Mouse (Mus musculus) kidney, postnatal 0 days (tissue): ENCODE data around the gene Dnal1. TPM values are rescaled to one million over a fixed set of nuclear protein-coding genes. Genes with fewer than 3 reads are reported as not detected.

Source experiments
- ATAC-seq: fragments of 200-750 bp; cut with Nextera tagmentation; replicated peaks from 2 replicates; pipeline ENCODE4 v1.8.0; 2017; ENCODE audit warnings: low read depth, moderate number of reproducible peaks, moderate TSS enrichment, moderate library complexity; ENCODE audit not compliant: low FRiP score
- DNase-seq: peaks from one replicate; pipeline ENCODE4 v3.0.0-alpha.2; 2016; ENCODE audit warnings: low spot score
- H3K27ac ChIP-seq: fragments of 300-500 bp; sonication (generic); 2 replicates; pipeline ENCODE4 v1.5.1; 2014; ENCODE audit warnings: mild to moderate bottlenecking
- H3K27me3 ChIP-seq: fragments of 300-500 bp; sonication (generic); 2 replicates; pipeline ENCODE4 v1.6.1; 2014; ENCODE audit warnings: low read length, mixed read lengths; ENCODE audit not compliant: insufficient read depth
- H3K36me3 ChIP-seq: fragments of 300-500 bp; sonication (generic); 2 replicates; pipeline ENCODE4 v1.6.1; 2014; ENCODE audit warnings: low read length, mixed read lengths; ENCODE audit not compliant: insufficient read depth
- H3K4me1 ChIP-seq: fragments of 300-500 bp; sonication (generic); replicated peaks from 2 replicates; pipeline ENCODE4 v1.6.1; 2014; ENCODE audit warnings: antibody characterized with exemption, low read length, mixed read lengths; ENCODE audit not compliant: insufficient read depth
- H3K4me2 ChIP-seq: fragments of 300-500 bp; sonication (generic); 2 replicates; pipeline ENCODE4 v1.6.1; 2014; ENCODE audit warnings: mild to moderate bottlenecking, low read length, moderate library complexity, mixed read lengths
- H3K4me3 ChIP-seq: fragments of 300-500 bp; sonication (generic); replicated peaks from 2 replicates; pipeline ENCODE4 v1.5.1; 2014; ENCODE audit warnings: low read depth, low read length
- H3K9ac ChIP-seq: fragments of 300-500 bp; sonication (generic); 2 replicates; pipeline ENCODE4 v1.6.1; 2014; ENCODE audit warnings: low read depth, low read length
- H3K9me3 ChIP-seq: fragments of 300-500 bp; sonication (generic); replicated peaks from 2 replicates; pipeline ENCODE4 v1.6.1; 2016; ENCODE audit warnings: low read length, inconsistent platforms, mixed read lengths
- CTCF ChIP-seq: IDR thresholded peaks from 2 replicates; pipeline ENCODE4 v1.5.1; 2016; ENCODE audit warnings: antibody characterized with exemption, low read depth, mild to moderate bottlenecking, moderate library complexity
- WGBS: fragments of 180-500 bp; shearing (Covaris S2); extraction: QIAGEN DNeasy Blood & Tissue Kit; methylation state at CpG from one replicate; pipeline ENCODE4 v1.1.7; 2014; 5-methylcytosine and 5-hydroxymethylcytosine counted together
- polyA plus RNA-seq: library from polyadenylated mRNA; unstranded; fragments of >200 nt; fragmentation: Nextera tagmentation; extraction: Ambion mirVana; gene quantifications from 2 replicates; pipeline ENCODE4 v1.2.1, GENCODE M21; 2015

The Dnal1 gene
- polyA plus RNA-seq, 1 experiment from 2014 or later = 3.4 TPM

DNA sequence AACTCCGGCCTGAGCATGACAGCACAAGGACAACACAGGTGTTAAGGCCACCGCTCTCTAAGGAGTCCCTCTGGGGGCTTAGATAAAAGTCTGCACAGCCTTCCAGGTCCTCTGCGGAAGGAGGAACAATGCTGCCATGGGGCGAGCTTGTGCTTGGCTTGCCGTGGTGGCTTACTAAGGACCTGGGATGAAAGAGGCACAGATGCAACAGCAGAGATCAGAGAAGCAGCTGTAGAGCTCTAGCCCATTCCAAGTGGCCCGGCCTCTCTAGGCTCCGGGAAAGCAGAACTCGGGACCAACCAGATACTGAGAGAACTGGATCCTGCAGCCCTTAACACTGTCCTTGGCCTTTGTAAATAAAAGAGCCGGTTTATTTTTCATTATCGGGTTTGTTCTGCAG is 37.7 kb downstream of the Dnal1 start:
- H3K36me3 ChIP-seq = peaks cover 36% of the 10 kb centered on the region
- no peaks in the 10 kb centered on the region for H3K27me3 ChIP-seq
- ATAC-seq (no peak), DNase-seq (no peak)
- H3K4me2 ChIP-seq = no peak overlapping the region
- TF ChIP-seq CTCF = no peak
- no peak overlapping the region for H3K27ac ChIP-seq
- H3K4me3 ChIP-seq = no peak overlapping the region
- no peak overlapping the region for H3K9ac ChIP-seq
- no peaks in the 10 kb centered on the region for H3K4me1 ChIP-seq
- 87% methylated on average over 10 of the region's 10 CpGs for WGBS
- H3K9me3 ChIP-seq = no peaks in the 10 kb centered on the region

DNA sequence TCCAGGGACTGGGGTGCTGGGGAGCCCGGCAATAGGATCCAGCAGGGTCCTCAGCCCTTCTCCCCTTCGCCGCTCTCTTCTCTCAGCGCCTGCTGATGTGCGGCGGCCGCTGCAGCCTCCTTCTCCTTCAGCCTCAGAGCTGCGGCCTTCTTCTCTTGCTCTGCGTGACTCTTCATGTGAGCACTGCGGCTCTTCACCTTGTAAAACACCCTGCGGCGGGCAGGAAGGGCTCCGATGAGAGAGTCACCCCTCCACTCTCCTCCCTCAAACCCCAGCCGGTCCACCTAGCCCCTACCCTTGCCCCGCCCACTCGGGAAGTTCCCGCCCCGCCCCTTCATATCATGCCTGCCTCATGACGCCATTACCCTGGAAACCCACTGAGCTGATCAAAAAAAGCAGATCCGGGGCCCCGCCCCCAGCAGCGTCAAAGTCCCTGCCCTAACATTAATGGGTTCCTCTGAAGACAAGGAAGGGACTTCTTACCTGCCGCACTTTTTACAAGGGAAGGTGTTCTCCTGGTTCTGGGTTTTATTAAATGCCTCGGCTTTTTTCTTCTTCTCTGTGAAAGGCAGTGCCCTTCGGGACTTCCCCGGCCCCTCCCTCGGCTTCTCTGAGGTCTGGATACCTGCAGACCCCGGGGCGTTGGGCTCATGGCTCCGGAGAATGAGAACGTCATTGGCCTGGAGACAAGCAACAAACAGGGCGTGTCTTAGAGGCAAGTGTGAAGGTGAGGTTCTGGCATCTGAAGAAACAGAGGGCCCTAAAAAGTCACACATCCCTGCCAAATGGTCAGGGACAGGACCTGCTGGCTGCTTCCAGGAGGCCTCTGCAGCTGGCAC is 38.4 kb downstream of the Dnal1 start:
- H3K4me2 ChIP-seq = no peak overlapping the region
- no peaks in the 10 kb centered on the region for H3K9me3 ChIP-seq
- no peak overlapping the region for H3K9ac ChIP-seq
- no peak for TF ChIP-seq CTCF
- 51% methylated on average over 32 of the region's 32 CpGs for WGBS
- ATAC-seq (no peak), DNase-seq (no peak)
- H3K27ac ChIP-seq = no peak overlapping the region
- H3K36me3 ChIP-seq = peaks cover 38% of the 10 kb centered on the region
- H3K4me1 ChIP-seq = no peaks in the 10 kb centered on the region
- H3K27me3 ChIP-seq = no peaks in the 10 kb centered on the region
- no peak overlapping the region for H3K4me3 ChIP-seq

DNA sequence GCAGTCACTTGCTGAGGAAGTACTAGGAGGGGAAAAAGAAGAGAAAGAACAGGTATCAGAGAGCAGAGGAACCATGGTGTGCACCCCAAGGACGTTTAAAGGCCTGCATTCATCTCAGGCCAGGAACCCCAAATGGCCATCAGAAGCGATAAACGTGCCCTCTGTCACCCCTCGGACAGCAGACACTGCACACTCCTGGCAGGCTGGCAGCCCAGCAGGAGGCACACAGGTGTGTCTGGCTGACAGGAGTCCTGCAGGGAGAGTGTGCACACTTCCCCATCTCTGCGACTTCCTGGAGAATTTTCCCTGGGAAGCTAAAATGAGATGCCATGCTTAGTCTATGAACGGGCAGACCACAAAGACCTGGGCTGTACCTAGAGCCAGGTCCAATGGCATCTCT is 39.2 kb downstream of the Dnal1 start:
- no peak for TF ChIP-seq CTCF
- no peaks in the 10 kb centered on the region for H3K27me3 ChIP-seq
- no peak overlapping the region for H3K27ac ChIP-seq
- peaks cover 46% of the 10 kb centered on the region for H3K36me3 ChIP-seq
- H3K9me3 ChIP-seq = no peaks in the 10 kb centered on the region
- H3K9ac ChIP-seq = no peak overlapping the region
- ATAC-seq (no peak), DNase-seq (no peak)
- H3K4me2 ChIP-seq = no peak overlapping the region
- no peak overlapping the region for H3K4me3 ChIP-seq
- 80% methylated on average over 6 of the region's 6 CpGs for WGBS
- no peaks in the 10 kb centered on the region for H3K4me1 ChIP-seq

DNA sequence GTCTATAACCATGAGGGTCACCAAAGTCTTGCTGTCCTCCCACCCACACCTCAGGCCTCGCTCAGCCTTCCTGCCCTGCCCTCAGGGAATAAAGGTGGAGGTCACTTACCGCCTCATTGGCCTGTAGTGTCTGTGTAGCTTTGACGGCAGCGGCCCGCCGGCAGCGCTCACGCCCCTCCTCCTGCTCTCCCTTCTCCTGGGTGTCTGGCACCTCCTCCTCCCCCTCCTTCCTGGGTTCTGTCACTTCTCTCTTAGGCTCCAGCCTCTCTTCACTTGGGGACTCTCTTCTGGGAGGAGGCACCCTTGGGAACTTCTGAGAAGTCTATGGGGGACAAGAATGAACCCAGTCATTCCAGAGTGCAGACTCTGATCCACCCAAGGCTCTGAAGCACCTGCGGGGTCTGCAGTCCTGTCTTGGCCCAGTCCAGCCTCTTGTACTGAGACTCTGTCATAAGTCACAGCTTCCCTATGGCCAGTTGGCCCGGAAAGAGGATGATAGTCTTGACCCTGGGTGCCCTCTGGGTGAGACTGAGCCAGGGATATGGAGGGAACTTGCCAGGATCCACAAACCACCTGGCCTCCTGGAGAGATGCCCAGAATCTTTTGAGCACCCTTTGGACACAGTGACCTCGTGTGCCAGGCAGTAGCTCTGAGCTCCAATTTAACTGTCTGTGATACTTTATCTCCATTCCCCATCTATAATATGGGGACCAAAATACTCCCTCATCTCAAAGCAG is 40.8 kb downstream of the Dnal1 start:
- Histone ChIP-seq H3K4me3 (no peak overlapping the region), H3K9me3 (no peaks in the 10 kb centered on the region), H3K27me3 (no peaks in the 10 kb centered on the region), H3K27ac (no peak overlapping the region), H3K36me3 (peaks cover 60% of the 10 kb centered on the region), H3K4me2 (no peak overlapping the region), H3K4me1 (no peaks in the 10 kb centered on the region), H3K9ac (no peak overlapping the region)
- WGBS = 36% methylated on average over 11 of the region's 11 CpGs
- DNase-seq (no peak), ATAC-seq (no peak)
- no peak for TF ChIP-seq CTCF

DNA sequence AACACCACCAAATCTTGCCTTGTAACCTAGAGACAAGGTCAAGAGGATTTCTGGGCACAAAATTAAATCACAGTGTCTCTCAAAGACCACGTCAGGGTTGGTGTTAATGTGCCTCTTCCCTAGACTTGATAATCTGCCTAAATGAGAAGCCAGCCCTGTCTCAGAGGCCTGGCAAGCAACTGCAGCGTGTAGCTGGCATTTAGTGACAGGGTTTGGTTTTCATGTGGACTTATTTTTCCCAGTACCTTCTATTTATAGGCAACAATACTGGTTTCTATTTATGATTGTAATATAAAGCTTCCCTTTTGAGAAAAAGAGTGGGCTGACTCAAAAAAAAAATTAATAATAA is 41.3 kb downstream of the Dnal1 start:
- no peak for ATAC-seq
- H3K9me3 ChIP-seq = no peaks in the 10 kb centered on the region
- no peak for TF ChIP-seq CTCF
- WGBS = 69% methylated on average over 2 of the region's 2 CpGs
- no peak overlapping the region for H3K27ac ChIP-seq
- no peaks in the 10 kb centered on the region for H3K27me3 ChIP-seq
- no peaks in the 10 kb centered on the region for H3K4me1 ChIP-seq
- H3K9ac ChIP-seq = no peak overlapping the region
- DNase-seq = no peak
- H3K4me3 ChIP-seq = no peak overlapping the region
- H3K4me2 ChIP-seq = no peak overlapping the region
- peaks cover 66% of the 10 kb centered on the region for H3K36me3 ChIP-seq

DNA sequence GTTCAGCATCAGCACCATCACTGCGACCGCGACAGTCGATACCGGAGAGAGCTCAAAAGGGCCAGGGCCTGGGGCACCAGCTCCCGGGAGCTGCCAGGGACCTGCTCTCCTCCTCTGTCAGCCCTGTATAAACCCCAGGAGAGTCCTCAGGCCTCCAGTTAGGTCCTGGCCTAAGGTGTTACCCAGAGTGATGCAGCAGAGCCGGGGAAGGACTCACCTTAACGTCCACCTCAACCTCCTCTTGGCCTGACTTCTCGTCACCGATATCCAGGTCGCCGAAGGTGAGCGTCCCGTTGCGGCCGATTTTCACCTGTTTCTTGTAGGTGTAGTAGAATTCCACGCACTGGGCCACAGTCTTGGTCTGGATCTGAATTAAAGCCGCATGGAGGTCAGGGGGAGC is 42.0 kb downstream of the Dnal1 start:
- Histone ChIP-seq H3K4me1 (no peaks in the 10 kb centered on the region), H3K27me3 (no peaks in the 10 kb centered on the region), H3K27ac (no peak overlapping the region), H3K9me3 (no peaks in the 10 kb centered on the region), H3K4me3 (no peak overlapping the region), H3K36me3 (peaks cover 67% of the 10 kb centered on the region), H3K4me2 (no peak overlapping the region), H3K9ac (no peak overlapping the region)
- WGBS = 93% methylated on average over 18 of the region's 18 CpGs
- DNase-seq (no peak), ATAC-seq (no peak)
- TF ChIP-seq CTCF = no peak
